Mouse (Mus musculus) hindbrain, embryonic 15.5 days (tissue): Measurements from ENCODE around the gene Zgpat. TPM values are rescaled to one million over a fixed set of nuclear protein-coding genes. Genes with fewer than 3 reads are reported as not detected.

Experiments used
- ATAC-seq: fragments of 200-750 bp; cut with Nextera tagmentation; 2 replicates; pipeline ENCODE4 v1.8.0; 2017; ENCODE audit warnings: low read depth, moderate number of reproducible peaks, moderate TSS enrichment; ENCODE audit not compliant: low FRiP score
- H3K27ac ChIP-seq: fragments of 300-500 bp; sonication (generic); replicated peaks from 2 replicates; pipeline ENCODE4 v1.5.1; 2015; ENCODE audit warnings: mild to moderate bottlenecking, inconsistent platforms
- H3K27me3 ChIP-seq: fragments of 300-500 bp; sonication (generic); 2 replicates; pipeline ENCODE4 v1.6.1; 2015; ENCODE audit warnings: control low read depth, inconsistent platforms
- H3K36me3 ChIP-seq: fragments of 300-500 bp; sonication (generic); 2 replicates; pipeline ENCODE4 v1.6.1; 2015; ENCODE audit warnings: control low read depth, inconsistent platforms
- H3K4me1 ChIP-seq: fragments of 300-500 bp; sonication (generic); replicated peaks from 2 replicates; pipeline ENCODE4 v1.6.1; 2015; ENCODE audit warnings: control low read depth, inconsistent platforms
- H3K4me2 ChIP-seq: fragments of 300-500 bp; sonication (generic); 2 replicates; pipeline ENCODE4 v1.6.1; 2015; ENCODE audit warnings: moderate library complexity, mild to moderate bottlenecking, inconsistent platforms
- H3K4me3 ChIP-seq: fragments of 300-500 bp; sonication (generic); 2 replicates; pipeline ENCODE4 v1.5.1; 2015; ENCODE audit warnings: mild to moderate bottlenecking, inconsistent platforms
- H3K9ac ChIP-seq: fragments of 300-500 bp; sonication (generic); 2 replicates; pipeline ENCODE4 v1.6.1; 2015; ENCODE audit warnings: inconsistent platforms
- H3K9me3 ChIP-seq: fragments of 300-500 bp; sonication (generic); 2 replicates; pipeline ENCODE4 v1.6.1; 2016; ENCODE audit warnings: control low read depth, inconsistent platforms
- WGBS: fragments of 180-500 bp; shearing (Covaris S2); methylation state at CpG from one replicate; pipeline ENCODE4 v1.1.7; 2015; 5-methylcytosine and 5-hydroxymethylcytosine counted together
- polyA plus RNA-seq: library from polyadenylated mRNA; unstranded; fragments of >200 nt; fragmentation: Nextera tagmentation; extraction: Ambion mirVana; gene quantifications from 2 replicates; pipeline ENCODE4 v1.2.1, GENCODE M21; 2015

Gene Zgpat
- polyA plus RNA-seq, 1 experiment from 2014 or later = 84.9 TPM

DNA sequence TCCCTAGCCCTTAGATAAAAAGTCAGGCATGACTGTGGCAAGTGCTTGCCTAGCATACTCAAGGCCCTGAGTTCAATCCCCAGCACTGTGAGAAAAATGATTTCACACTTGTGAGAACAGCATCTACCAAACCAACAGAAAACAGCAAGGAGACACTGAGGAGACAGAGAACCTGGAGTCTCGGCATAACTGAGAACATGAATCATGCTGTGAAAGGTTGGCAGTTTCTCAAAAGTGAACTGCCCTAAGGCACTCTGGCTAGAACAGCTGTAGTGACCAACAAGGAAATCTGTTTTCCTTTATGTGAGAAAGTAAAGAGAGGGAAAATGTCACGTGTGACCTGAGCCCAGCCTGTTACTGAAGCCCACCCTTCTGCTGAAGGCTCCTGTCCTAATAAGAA is 48.4 kb downstream of the Zgpat start:
- Histone ChIP-seq H3K4me2 (no peak overlapping the region), H3K9ac (no peak overlapping the region), H3K4me3 (no peak overlapping the region), H3K27ac (no peak overlapping the region), H3K36me3 (no peaks in the 10 kb centered on the region), H3K27me3 (no peaks in the 10 kb centered on the region), H3K9me3 (no peaks in the 10 kb centered on the region), H3K4me1 (peaks cover 4% of the 10 kb centered on the region)
- no peak for ATAC-seq
- 52% methylated on average over 2 of the region's 2 CpGs for WGBS

DNA sequence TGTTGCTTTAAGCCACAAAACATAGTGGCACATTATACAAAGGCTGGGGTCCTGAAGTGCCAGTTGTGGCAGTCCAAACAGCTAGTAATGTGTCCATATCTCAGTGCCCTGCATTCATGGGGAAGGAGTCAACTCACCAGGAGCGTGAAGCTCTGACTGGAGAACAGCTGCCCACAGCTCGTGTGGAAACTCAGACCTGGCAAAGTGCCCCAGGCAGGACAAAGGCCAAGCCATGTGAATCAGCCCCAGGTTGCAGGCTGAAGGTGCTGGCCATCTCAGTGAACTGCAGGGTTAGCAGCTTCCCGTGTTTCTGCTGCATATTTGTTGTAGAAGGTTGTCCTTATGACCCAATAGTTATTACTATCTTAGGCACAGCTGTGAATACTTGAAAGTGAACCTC is 51.2 kb downstream of the Zgpat start:
- H3K9ac ChIP-seq = no peak overlapping the region
- no peak overlapping the region for H3K4me3 ChIP-seq
- no peaks in the 10 kb centered on the region for H3K27me3 ChIP-seq
- 49% methylated on average over 3 of the region's 3 CpGs for WGBS
- no peak for ATAC-seq
- peaks cover 2% of the 10 kb centered on the region for H3K4me1 ChIP-seq
- no peaks in the 10 kb centered on the region for H3K36me3 ChIP-seq
- H3K9me3 ChIP-seq = no peaks in the 10 kb centered on the region
- H3K4me2 ChIP-seq = no peak overlapping the region
- no peak overlapping the region for H3K27ac ChIP-seq

DNA sequence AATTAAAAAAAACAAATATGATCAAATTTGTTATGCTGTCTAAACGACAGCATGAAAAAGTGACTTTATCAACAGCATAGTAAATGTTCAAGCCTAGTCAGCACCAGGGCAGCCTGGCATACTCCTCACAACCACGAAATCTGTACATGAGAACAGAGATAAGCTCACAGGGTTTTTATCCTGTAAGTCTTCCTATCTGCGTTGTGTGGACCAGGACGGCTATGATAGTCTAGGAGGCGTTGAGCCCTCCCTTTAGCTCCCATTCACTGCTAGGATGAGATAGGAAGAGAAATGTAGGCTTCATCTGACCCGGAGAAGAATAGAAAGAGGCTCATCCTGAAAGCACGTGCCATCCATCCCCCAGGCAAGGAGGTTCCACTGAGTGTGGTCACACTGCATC is 54.6 kb downstream of the Zgpat start:
- 86% methylated on average over 7 of the region's 7 CpGs for WGBS
- ATAC-seq = no peak
- Histone ChIP-seq H3K27ac (no peak overlapping the region), H3K9me3 (no peaks in the 10 kb centered on the region), H3K4me1 (no peaks in the 10 kb centered on the region), H3K27me3 (no peaks in the 10 kb centered on the region), H3K9ac (no peak overlapping the region), H3K4me3 (no peak overlapping the region), H3K36me3 (peaks cover 9% of the 10 kb centered on the region), H3K4me2 (no peak overlapping the region)

DNA sequence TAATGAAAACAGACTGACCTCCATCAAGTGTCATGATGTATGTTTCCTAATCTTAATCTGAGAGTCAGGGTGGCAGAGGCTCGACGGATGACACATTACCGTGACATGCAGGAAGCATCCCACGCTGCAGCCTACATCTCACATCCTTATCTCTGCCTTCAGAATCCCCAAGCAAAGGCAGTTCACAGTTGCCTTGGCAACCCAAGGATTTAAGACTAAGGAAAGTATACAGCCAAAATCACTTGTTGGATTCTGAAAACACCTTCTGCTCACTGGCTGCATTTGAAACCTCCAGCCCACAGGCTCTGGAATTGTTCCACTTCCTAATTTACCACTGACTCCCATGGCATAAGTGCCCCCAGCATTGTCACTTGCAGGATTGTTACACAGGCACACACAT is 55.7 kb downstream of the Zgpat start:
- no peaks in the 10 kb centered on the region for H3K4me1 ChIP-seq
- no peaks in the 10 kb centered on the region for H3K27me3 ChIP-seq
- no peak overlapping the region for H3K9ac ChIP-seq
- peaks cover 9% of the 10 kb centered on the region for H3K36me3 ChIP-seq
- WGBS = 79% methylated on average over 4 of the region's 4 CpGs
- no peak overlapping the region for H3K4me3 ChIP-seq
- no peak for ATAC-seq
- no peak overlapping the region for H3K4me2 ChIP-seq
- no peak overlapping the region for H3K27ac ChIP-seq
- no peaks in the 10 kb centered on the region for H3K9me3 ChIP-seq

DNA sequence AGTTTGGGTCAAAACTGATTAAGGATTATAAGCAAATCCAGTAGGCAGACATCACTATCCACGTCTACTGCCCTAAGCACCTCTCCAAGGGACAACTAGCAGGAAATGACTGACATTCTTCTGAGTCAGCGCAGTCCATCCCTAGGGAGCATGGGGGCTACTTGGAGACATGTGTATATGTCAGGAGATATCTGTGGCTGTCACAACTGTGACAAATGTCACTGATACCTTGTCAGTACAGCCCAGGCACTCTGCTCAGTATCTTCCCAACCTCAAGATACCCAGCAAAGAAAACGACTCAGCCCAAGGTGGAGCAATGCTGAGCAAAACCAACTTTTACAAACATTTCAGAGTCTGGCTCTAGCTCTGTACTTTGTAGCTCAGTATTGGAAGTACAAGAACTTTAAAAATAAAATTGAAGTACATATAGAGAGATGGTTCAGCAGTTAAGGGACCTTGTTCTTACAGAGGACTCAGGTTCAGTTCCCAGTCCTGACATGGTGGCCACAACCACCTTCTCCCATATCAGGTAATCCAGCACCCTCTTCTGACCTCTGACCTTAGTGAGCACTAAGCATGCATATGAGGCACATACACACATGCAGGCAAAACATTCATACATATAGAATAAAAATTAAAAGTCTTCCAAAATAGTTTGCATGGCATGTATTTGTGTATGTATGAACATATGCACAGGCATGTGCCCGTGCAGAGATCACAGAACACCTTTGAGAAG is 56.3 kb downstream of the Zgpat start:
- ATAC-seq = no peak
- H3K36me3 ChIP-seq = peaks cover 9% of the 10 kb centered on the region
- no peak overlapping the region for H3K9ac ChIP-seq
- no peak overlapping the region for H3K27ac ChIP-seq
- 82% methylated on average over 4 of the region's 4 CpGs for WGBS
- H3K4me2 ChIP-seq = no peak overlapping the region
- no peaks in the 10 kb centered on the region for H3K27me3 ChIP-seq
- H3K9me3 ChIP-seq = no peaks in the 10 kb centered on the region
- no peak overlapping the region for H3K4me3 ChIP-seq
- H3K4me1 ChIP-seq = no peaks in the 10 kb centered on the region

DNA sequence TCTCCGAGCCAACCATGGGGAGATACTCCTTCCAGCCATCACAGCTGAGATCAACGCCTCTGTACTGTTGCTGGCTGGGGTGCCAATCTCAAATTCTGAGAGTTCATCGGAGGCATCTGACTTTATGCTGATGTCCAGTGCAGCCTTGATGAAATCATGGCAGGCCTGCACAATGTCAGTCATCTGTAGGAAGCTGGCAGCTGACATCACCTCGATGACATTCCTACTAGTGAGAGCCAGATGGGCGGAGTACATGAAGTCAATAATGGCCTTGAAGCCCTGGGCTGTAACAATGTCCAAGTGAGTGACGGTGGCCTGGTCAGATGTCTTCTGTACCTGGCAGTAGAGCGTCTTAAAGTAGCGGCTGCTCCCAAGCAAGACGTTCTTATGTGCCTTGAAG is 59.1 kb downstream of the Zgpat start:
- Histone ChIP-seq H3K4me3 (no peak overlapping the region), H3K4me1 (no peaks in the 10 kb centered on the region), H3K27ac (no peak overlapping the region), H3K27me3 (no peaks in the 10 kb centered on the region), H3K9ac (no peak overlapping the region), H3K4me2 (no peak overlapping the region), H3K36me3 (peaks cover 9% of the 10 kb centered on the region), H3K9me3 (no peaks in the 10 kb centered on the region)
- WGBS = 95% methylated on average over 9 of the region's 9 CpGs
- ATAC-seq = no peak

Other genes starting within 250 kb of the Zgpat start
- 45.8 and 50.4 TPM in 2 replicates for gene Kcnq2, start 229.6 kb upstream of the Zgpat start, polyA plus RNA-seq
- 13.5 and 14.5 TPM in 2 replicates for gene Eef1a2, start 207.9 kb upstream of the Zgpat start, polyA plus RNA-seq
- gene Ppdpf, start 177.7 kb upstream of the Zgpat start, polyA plus RNA-seq = 398 and 410 TPM in 2 replicates
- gene Ptk6, start 162.1 kb upstream of the Zgpat start, polyA plus RNA-seq = not detected in 2 replicates
- 0.18 and 0.20 TPM in 2 replicates for gene Srms, start 151.7 kb upstream of the Zgpat start, polyA plus RNA-seq
- gene Fndc11, start 144.9 kb upstream of the Zgpat start, polyA plus RNA-seq = 0.14 and 0.26 TPM in 2 replicates
- 0.26 and 0.39 TPM in 2 replicates for gene Helz2, start 122.9 kb upstream of the Zgpat start, polyA plus RNA-seq
- 14.9 and 15.1 TPM in 2 replicates for gene Gmeb2, start 76.9 kb upstream of the Zgpat start, polyA plus RNA-seq
- 1,559 and 1,575 TPM in 2 replicates for gene Stmn3, start 50.4 kb upstream of the Zgpat start, polyA plus RNA-seq
- 40.6 and 44.4 TPM in 2 replicates for gene Rtel1, start 45.2 kb upstream of the Zgpat start, polyA plus RNA-seq
- 81.2 and 82.7 TPM in 2 replicates for gene Arfrp1, start 476 bp downstream of the Zgpat start, polyA plus RNA-seq
- 51.6 and 56.5 TPM in 2 replicates for gene Lime1, start 15.2 kb downstream of the Zgpat start, polyA plus RNA-seq
- 21.4 and 21.6 TPM in 2 replicates for gene Zbtb46, start 94.5 kb downstream of the Zgpat start, polyA plus RNA-seq
- gene Abhd16b, start 128.3 kb downstream of the Zgpat start, polyA plus RNA-seq = 0.17 TPM in 1 of 2 replicates, not detected in the other
- 117 and 118 TPM in 2 replicates for gene Tpd52l2, start 132.2 kb downstream of the Zgpat start, polyA plus RNA-seq
- 258 and 267 TPM in 2 replicates for gene Dnajc5, start 155.6 kb downstream of the Zgpat start, polyA plus RNA-seq
- 61.2 and 62.0 TPM in 2 replicates for gene Uckl1, start 220.0 kb downstream of the Zgpat start, polyA plus RNA-seq
- 59.3 and 60.3 TPM in 2 replicates for gene Prpf6, start 226.9 kb downstream of the Zgpat start, polyA plus RNA-seq
- gene Zfp512b, start 227.9 kb downstream of the Zgpat start, polyA plus RNA-seq = 82.9 and 94.0 TPM in 2 replicates
- gene Samd10, start 234.3 kb downstream of the Zgpat start, polyA plus RNA-seq = 186 and 200 TPM in 2 replicates